Mouse (Mus musculus): Measurements from ENCODE around the gene Gm11042.

Gene Gm11042

DNA sequence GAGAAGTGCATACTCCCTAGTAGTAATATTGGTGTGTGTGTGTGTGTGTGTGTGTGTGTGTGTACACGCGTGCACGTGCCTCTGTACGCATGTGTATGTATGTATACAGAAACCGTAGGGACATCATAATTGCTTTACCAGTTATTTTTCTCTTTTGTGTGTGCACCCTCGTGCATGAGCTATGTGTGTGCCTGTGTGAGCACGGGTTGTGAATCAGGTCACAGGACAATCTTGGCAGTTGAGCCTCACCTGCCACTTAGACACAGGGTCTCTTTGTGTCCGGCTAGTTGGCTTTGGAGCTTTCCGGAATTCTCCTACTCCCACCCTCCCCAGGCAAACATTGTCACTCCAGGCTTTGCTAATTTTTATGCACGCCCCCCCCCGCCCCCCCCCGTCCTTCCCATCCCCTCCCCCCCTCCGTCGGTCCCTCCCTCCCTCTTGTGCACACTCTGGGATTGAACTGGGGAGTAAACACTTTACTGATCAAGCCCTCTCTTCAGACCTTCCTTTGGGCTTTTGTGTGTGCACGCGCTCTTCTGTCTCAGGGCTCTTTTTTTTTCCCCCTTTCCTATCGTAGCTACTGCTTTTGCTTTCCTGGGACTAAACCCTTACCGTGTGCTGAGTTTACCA, at the start of gene Gm11042:
Gm11042 (minus strand) TSS at position 51 of the 630 bp plus-strand sequence.
- DNase-seq = no peak

DNA sequence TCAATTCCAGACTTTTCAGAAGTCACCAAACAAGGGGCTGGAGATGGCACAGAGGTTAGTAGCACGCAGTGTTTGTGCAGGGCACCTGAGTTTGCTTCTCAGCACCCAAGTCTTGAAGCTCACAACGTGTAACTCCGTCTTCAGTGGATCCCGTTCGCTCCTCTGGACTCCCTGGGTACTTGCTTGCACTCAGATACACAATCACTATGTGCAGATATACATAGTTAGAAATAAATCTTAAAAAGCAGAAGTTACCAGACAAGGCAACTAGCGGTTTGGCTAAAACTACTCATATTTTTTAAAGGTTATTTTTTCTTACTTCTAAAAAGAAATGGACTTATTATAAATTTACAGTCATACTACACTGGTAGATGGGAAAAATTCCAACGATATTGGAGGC, 48.3 kb upstream of the Gm11042 start:
- no peak for DNase-seq

DNA sequence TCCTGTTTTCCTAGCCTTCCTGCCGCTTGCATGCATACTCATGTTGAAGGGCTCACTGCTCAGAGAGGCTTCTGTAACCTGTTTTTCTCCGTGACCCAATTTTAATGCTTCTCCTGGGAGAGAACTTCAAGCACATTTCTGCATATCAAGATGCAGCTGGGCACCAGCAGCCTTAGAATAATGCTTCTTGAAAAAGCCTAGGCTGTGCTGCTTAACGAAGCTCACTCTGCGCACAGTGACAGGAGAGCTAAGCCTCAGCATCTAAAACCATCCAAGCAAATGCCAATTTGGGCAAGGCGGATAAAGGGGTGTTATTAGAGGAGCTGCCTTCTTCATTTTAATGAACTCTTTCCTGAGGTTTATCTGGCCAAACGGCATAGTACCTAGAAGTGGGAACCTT, 46.9 kb upstream of the Gm11042 start:
- DNase-seq = no peak

DNA sequence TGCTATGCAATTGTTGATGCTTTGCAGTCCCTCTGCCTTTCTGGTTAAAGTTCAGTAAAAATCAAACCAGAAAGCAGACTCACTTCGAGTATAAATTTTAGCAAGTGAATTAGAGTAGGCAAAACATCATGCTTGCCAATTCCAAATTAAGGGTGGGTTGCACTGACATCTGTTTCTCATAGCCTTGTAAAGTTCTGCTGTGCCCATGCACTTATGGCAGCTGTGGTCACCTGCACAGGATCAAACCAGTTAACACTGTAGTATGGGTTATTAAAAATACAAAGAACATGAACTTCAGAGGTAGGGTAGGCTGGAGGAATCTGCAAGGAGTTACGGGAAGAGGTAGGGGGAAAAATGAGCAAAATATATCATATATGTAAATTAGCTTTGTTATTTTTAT, 46.3 kb upstream of the Gm11042 start:
- DNase-seq = no peak

DNA sequence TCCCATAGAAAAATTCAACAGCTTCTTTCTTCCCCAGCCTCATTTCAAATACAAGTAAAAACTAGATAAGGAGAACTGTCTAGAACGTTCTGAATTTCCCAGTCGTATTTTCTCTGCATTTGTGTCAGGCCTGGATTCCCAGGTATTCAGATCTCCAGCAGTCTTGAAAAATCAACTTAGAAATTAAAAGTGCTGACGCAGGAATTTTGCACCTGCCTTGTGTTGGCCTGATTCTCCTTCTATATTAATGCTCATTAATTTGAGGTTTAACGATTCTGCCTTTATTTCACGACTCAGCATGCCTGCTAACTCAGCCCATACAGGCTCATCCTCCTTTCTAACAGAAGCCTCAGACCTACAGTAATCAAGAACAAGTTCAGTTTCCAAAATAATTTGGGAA, 43.6 kb upstream of the Gm11042 start:
- DNase-seq = no peak

DNA sequence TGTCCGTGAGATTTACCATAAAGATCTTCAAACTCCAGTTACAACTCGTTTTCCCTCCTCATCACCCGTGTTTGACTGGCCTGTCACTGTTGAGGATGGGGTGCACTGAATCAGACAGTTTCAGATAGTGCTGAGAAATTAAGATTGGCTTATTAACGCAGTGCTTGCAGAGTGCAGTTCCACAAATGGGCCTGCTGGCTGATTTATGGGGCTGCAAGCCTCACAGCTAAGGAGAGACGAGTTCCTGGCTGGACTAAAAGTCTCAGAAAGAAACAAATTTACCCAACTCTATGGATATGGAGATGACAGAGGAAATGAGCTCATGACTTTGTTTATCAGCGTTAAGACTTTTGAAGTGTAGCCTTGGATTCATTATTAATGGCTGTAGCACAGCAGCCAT, 41.6 kb upstream of the Gm11042 start:
- DNase-seq = no peak

DNA sequence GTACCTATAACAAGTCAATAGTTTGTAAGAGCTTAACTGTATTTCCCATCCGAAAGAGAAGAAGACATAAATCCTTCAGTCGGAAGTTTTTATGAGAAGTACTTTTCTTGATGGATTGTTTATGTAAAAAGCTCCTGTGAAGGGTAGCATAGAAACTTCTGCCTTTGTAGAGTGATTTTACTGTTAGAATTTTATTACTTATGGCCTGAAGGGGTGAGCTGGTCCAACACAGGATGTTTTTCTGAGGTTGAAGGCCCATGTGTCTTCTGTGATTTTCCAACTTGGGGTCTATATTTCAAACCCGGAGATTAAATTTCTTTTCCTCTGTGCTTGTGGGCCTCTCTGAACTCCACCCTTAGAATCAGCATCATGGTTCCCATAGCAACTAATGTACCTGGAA, 26.5 kb upstream of the Gm11042 start:
- no peak for DNase-seq

DNA sequence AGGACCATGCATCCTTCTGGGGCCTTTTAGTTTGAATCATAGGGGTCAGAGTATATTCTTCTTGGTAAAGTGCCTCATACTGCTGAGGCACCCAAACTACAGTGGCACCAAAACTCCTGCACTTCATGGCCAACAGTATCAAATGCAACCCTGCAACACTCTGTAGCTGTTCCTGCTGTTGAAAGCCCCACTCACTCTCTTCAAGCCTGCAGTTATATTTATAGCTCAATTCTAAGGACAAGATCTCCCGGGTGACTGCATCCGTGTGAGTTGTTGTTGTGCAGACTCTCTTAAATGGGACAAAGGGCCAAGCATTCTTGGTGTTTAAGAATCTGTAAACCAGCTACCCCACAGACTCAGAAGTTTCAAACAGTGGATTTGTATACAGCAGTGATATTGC, 23.9 kb upstream of the Gm11042 start:
- no peak for DNase-seq

DNA sequence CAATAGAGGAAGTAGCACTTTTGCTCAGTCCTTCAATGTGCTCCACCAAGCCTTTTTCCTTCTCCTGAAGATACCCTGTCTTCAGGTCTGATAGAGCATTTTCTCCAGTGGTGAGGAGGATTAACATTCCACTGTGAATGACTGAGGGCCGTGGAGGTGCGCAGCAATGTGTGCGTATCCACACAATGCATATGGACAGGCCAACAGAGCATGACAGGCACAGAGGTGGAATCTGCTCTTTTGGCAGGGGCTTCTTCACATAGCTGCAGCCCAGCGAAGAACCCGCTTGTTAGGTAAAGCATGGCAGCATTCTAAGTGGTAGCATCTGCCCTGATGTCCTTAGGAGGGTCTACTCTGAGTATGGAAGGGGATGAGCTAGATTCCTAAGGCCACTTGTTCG, 17.5 kb upstream of the Gm11042 start:
- DNase-seq = no peak

DNA sequence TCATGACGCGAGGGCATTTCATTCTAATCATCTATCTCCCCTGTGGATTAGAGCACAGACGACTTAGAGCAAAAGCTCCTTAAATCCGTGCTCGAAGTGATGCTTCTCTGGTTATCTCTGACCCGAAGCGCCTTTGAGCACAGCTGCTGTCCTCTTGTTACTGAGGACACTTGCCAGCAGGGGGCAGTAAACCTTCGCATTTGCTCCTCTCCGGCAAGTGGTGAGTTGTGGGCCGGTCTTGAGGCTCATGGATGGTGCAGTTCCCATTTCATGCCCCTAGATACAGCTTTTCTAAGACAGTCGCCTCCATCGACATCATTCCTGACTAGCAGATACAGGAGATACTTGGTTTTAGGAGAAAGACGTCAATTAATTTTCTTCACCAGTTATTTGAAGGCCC, 16.8 kb upstream of the Gm11042 start:
- peak; percentile 64 for DNase-seq

DNA sequence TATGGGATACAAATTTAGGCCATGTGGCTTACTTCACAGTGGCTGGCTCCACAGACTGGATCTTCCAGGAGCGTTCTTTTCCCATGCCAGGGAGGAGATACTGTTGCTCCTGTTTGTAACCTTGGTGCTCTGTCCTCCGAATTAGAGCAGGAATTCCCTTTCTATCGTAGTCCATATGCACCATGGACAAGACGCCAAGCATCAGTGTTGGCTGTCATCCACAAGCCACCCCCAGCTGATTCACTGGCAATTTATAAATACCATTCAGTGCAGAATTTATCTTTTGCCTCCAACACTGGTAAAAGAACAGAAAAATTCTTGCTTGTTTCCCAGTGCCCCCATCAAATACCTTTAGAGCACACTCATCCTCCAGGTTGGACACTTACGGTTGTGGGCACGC, 13.6 kb upstream of the Gm11042 start:
- DNase-seq = no peak

DNA sequence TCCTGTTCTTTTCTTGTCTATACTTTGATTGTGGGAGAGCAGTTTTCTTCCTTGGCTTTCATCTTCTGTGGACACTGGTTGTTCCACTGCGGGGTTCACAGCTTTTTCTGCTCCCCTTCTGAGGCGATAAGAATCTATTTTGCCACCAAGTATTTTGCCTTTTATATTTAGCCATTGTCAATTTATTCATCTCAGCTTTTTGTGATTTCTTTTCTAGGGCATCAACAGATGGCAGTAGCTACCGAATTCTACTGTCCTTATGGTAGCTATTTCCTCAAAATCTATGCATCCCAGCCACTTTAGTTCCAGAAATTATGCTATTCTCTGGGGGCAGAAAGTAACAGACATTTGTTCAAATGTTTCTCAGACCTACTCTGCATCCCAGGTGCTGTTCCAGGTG, 10.4 kb upstream of the Gm11042 start:
- no peak for DNase-seq

DNA sequence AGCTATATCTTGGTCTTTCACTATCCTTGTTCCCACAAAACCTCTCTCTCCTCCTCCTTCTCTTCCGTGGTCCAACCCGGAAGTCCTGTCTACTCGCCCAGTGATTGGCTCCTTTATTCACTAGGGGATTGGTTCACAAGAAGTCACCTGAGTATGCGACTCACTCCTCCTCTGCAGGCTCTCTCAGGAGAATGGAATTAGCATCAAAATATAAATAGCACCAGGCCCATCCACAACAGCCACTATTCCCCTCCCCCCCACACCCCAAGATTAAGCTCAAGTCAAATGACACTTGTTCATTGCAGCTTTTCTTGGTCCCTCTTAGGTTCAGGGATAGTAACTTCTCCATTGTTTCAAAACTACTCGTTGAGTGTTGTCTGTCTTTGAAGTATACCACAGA, 5.8 kb upstream of the Gm11042 start:
- no peak for DNase-seq

DNA sequence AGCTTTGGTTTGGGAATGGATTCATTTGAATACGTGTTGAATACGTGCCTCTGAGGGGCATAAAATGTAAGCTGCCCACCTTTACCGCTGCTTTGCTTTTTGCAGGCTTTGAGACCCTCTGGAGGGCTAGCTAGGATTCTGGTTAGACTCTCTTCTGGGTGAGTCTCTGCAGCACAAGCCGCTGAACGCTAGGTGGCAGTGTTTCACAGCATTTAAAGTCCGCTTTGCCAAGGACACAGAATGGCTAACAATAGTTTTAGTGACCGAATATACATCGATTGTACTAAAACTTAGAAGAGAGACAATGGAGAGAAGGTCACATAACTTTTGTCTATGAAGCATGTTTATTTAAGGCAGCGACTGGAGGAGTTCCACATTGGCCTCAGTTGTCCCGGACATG, 4.1 kb upstream of the Gm11042 start:
- DNase-seq = peak; percentile 59

DNA sequence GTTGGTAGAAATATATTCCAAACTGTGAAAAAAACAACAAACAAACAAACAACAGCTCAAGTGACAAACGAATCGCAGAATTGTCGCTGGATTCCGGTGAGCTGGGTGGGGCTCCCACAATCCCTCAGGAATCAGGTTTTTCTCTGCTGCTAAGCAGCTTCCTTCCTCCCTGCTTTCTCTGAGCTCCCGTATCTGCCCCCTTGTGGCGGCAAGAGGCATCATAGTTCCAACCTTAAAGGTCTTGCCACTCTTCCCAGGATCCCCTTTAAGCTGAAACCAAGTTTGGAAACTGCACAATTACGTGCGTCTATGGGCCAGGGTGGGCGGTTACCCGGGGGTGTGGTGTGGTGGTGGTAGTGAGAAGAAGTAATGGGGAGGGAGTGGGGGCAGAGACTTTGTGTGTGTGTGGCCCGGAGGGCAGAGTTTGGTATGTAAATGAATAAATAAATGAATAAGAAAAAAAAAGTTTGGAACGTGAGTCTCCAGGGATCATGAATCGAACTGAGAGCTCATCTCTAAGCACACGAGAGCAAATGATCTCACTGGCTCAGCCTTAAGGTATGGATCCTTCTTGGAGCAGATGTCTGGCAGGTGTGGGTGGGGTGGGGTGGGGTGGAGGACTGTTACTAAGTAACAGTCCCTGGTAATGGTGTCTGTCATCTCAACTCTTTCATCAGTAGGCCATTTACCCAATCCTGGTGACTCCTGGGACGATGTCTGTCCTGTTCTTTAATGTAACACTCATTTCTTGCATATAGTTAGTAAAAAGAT, 980 bp upstream of the Gm11042 start:
- peak; percentile 57 for DNase-seq

DNA sequence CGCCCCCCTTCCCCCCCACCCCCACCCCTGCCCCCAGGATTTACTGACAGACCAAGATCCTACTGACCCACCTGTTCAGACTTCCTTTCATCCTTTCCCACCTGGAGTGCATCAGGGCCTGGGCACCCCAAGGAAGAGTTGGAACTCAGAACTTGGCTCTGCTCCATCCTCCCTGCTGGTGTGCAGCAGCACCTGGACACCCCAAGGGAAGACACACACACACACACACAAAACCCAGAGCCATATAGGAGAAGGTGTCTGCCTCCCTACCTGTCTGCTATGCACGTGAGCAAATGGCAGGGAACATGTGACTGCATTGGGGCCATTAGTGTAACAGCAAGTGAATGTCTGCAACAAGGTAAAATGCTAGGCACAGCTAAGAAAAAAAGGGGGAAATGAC, 973 bp downstream of the Gm11042 start:
- DNase-seq = no peak

DNA sequence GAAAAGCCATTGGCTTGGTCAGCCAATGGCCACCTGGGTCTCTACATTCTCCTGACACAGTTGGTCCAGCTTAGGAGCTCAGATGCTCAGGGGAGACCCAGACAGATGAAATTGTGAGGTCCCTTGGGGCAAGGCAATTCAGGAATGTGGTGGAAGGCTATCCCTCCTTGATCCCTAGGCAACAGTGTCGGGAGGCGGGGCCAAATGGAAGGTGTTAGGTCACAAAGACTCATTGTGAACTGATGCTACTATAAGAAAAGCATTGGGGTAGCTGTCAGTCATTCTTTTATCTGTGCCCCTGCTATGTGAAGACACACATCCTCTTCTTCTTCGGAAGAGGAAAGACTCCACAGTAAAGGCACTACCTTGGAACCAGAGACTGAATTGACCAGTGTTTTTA, 3.6 kb downstream of the Gm11042 start:
- no peak for DNase-seq

DNA sequence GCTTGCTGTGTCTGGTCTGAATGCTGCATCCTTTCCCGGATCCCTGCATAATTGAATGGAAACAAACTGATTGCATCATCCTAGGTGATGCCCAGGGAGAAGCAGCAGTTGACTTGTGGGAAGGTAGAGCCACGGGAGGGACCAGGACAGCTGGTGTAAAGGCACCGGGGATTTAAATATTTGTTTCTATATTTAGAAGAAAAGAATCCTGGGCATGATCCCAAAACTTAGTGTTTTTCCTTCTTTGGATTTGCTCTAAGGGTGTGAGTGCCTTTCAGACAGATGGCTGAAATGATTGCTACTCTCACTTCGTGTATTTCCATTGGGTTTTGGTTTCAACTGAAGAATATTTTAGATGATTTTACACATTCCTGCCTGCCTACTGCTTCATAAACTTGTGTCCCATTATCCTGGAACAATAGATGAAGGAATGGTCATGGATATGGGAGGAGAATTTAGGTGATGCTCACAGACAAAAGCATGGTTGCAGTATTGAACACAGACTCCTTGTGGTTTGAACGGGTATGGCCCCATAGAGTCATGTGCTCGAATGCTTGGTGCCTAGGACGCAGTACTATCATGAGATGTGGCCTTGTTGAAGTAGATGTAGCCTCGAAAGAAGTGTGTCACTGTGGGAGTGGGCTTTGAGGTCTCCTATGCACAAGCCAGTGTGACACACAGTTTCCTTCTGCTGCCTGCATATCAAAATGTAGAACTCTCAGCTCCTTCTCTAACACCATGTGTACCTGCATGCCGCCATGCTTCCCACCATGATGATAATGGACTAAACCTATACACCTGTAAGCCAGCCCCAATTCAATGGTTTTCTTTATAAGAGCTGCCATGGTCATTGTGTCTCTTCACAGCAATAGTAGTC, 12.5 kb downstream of the Gm11042 start:
- DNase-seq = no peak

DNA sequence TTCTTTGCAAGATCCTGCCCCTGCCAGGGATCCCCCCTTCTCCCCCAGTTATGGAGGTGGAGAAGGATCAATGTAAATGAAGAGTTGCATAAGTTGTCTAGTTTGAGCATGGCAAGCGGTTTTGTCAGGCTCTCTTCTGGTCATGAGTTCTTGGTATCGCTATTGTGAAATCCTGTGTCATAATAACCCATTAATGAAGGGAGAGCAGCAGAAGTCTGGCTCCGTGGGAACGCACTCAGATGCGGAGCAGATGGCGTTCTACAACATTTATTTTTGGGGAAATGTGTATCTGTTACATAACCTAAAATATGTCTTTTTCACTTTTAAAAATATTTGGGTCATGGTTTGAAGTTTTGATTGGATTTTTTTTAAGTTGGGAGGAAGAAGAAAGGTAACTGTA, 14.6 kb downstream of the Gm11042 start:
- no peak for DNase-seq

DNA sequence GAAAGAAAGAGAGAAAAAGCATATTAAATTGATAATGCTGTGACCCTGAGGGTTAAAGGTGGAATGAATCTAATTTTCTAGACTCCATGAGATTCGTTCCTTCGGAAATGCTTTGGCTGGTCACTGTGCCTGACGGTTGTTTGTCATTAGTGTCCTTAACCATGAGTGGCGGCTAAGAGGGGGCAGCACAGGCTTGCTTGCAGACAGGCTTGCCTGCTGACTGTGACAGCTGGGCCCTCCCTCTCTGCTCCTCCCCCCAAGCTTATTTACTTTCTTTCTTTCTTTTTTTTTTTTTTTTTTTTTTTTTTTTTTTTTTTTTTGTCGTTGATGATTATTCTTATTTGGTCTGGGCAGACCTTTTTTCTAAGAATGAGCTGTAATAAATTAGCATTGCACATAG, 19.8 kb downstream of the Gm11042 start:
- no peak for DNase-seq

DNA sequence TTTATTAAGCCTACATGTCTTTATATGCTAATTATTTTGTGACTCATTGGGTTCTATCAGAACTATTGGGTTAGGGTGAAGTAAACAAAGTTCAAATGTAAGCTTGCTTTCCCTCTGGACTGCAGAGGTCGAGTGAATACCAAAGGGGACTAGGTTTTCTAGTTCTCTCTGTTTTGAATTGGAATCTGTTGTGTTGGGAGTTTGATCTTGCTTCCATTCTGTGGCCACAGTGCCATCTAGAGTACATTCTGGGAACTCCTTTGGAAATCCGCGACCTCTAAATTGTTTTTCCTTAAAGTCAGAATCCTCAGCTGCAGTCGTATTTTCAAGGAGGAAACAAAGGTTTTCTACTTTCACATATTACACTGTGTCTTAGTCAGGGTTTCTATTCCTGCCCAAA, 22.6 kb downstream of the Gm11042 start:
- DNase-seq = no peak

DNA sequence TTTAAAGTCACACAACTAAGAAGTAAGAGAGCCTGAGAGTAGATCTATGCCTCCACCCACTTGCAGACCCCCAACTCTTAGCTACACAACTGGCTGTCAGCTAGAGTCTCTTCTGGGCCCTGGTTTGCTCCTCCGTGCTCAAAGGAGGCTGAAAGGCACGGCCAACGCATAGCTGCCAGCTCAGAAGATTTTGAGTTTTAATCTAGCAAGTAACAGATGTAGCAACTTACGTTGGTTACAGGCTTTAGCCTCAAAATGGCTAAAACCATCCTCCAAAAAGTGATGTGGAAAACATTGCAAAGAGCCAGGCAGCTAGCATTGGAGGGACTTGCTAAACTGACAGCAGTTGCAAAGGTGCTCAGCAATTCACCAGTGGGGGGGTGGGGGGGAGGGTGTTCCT, 25.2 kb downstream of the Gm11042 start:
- no peak for DNase-seq

DNA sequence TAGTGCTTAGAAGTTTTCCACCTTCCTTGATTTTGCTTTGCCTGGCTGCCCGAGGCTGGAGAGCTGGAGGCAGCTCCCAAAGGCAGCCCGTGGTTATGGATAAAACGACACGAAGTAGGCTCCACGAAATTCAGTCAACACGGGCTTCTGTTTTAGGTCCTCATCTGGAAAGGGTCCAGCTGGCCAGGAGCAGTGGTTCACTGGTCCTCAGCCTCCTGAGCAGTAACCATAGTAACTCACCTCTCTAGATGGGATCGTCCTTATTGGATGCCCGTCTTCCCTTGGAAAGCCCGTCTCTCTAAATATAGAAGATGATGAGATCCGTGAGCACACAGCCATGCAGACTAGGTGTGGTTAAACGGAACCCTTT, 31.5 kb downstream of the Gm11042 start:
- DNase-seq = no peak
